Mouse (Mus musculus) neural tube, embryonic 11.5 days (tissue): ENCODE data around the gene Polr2f. TPM values are rescaled to one million over a fixed set of nuclear protein-coding genes. Genes with fewer than 3 reads are reported as not detected.
A peak's percentile ranks its signal among the peaks of the same experiment; 100 is the strongest.

Experiments
- ATAC-seq: fragments of 200-750 bp; cut with Nextera tagmentation; 2 replicates; pipeline ENCODE4 v1.8.0; 2017; ENCODE audit warnings: moderate number of reproducible peaks, mild to moderate bottlenecking, moderate TSS enrichment, moderate library complexity; ENCODE audit not compliant: insufficient read depth, low FRiP score, low TSS enrichment
- DNase-seq: peaks from one replicate; pipeline ENCODE4 v3.0.0-alpha.2; 2015; ENCODE audit warnings: low spot score
- H3K27ac ChIP-seq: fragments of 300-500 bp; sonication (generic); 2 replicates; pipeline ENCODE4 v1.5.1; 2014; ENCODE audit warnings: low read depth, mild to moderate bottlenecking, low read length
- H3K27me3 ChIP-seq: fragments of 300-500 bp; sonication (generic); 2 replicates; pipeline ENCODE4 v1.6.1; 2014; ENCODE audit warnings: mild to moderate bottlenecking, low read length, mixed read lengths; ENCODE audit not compliant: control insufficient read depth, insufficient read depth
- H3K36me3 ChIP-seq: fragments of 300-500 bp; sonication (generic); 2 replicates; pipeline ENCODE4 v1.6.1; 2014; ENCODE audit warnings: mild to moderate bottlenecking, low read length, moderate library complexity, mixed read lengths; ENCODE audit not compliant: control insufficient read depth, insufficient read depth
- H3K4me1 ChIP-seq: fragments of 300-500 bp; sonication (generic); 2 replicates; pipeline ENCODE4 v1.6.1; 2014; ENCODE audit warnings: low read length, mixed read lengths; ENCODE audit not compliant: control insufficient read depth, insufficient read depth
- H3K4me2 ChIP-seq: fragments of 300-500 bp; sonication (generic); 2 replicates; pipeline ENCODE4 v1.6.1; 2014; ENCODE audit warnings: low read depth, mild to moderate bottlenecking, moderate library complexity
- H3K4me3 ChIP-seq: fragments of 300-500 bp; sonication (generic); 2 replicates; pipeline ENCODE4 v1.5.1; 2014; ENCODE audit warnings: low read depth, low read length
- H3K9ac ChIP-seq: fragments of 300-500 bp; sonication (generic); 2 replicates; pipeline ENCODE4 v1.6.1; 2014; ENCODE audit warnings: mild to moderate bottlenecking, low read length
- H3K9me3 ChIP-seq: fragments of 300-500 bp; sonication (generic); 2 replicates; pipeline ENCODE4 v1.6.1; 2016; ENCODE audit warnings: low read length; ENCODE audit not compliant: control insufficient read depth
- WGBS: fragments of 180-500 bp; shearing (Covaris S2); extraction: QIAGEN DNeasy Blood & Tissue Kit; methylation state at CpG from one replicate; pipeline ENCODE4 v1.1.7; 2014; 5-methylcytosine and 5-hydroxymethylcytosine counted together
- polyA plus RNA-seq: library from polyadenylated mRNA; unstranded; fragments of >200 nt; fragmentation: Nextera tagmentation; extraction: Ambion mirVana; gene quantifications from 2 replicates; pipeline ENCODE4 v1.2.1, GENCODE M21; 2014

The Polr2f gene
- polyA plus RNA-seq, 1 experiment from 2014 or later: 301 TPM

DNA sequence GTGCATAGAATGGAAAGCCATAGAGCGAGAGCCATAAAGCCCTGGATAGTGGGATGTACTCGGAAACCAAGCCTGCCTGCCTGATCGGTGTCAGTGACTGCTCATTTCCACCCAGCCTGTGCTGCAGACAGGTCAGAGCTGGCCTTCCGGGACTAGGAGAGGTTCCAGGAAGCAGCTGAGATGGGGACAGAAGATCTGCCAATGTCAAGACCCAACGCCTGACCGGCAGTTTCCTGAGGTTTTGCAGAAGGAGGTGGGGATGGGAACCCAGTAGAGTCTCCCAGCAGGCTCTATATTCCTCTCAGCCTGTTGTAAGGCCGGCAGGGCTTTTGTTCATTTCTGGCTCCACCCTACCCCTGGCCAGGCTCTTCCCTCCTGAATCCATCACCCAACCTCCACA, 41.9 kb upstream of the Polr2f start:
- H3K36me3 ChIP-seq: peaks cover 4% of the 10 kb centered on the region; the same call in 1 of the 2 replicates
- no peaks in the 10 kb centered on the region for H3K4me1 ChIP-seq
- ATAC-seq: no peak
- H3K4me3 ChIP-seq: no peak overlapping the region
- no peak for DNase-seq
- no peaks in the 10 kb centered on the region for H3K9me3 ChIP-seq
- WGBS: 41% methylated on average over 7 of the region's 7 CpGs
- H3K4me2 ChIP-seq: no peak overlapping the region
- no peaks in the 10 kb centered on the region for H3K27me3 ChIP-seq
- no peak overlapping the region for H3K9ac ChIP-seq
- no peak overlapping the region for H3K27ac ChIP-seq

DNA sequence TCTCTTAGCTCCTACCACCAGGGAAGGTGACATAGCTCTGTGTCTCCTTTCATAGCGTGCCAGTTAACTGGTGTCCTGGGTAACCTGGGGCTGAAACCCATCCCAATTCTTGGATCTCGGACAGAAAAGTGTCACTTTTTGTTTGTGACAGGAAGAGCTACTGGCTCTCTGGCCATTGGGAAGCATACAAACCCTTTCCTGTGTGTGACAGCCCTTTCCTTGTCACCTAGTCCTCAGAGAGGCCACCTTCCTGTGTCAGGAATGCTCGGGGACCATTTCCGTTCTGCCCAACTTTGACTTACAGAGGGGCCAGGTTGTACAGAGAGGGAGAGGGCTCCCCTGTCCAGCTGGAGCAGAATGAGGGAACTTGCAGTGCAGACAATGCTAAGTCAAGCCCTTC, 41.4 kb upstream of the Polr2f start:
- DNase-seq (no peak), ATAC-seq (no peak)
- Histone ChIP-seq H3K9me3 (no peaks in the 10 kb centered on the region), H3K9ac (no peak overlapping the region), H3K4me3 (no peak overlapping the region), H3K27me3 (no peaks in the 10 kb centered on the region), H3K4me2 (no peak overlapping the region), H3K27ac (no peak overlapping the region), H3K4me1 (no peaks in the 10 kb centered on the region), H3K36me3 (no peaks in the 10 kb centered on the region; the same call in 1 of the 2 replicates)
- WGBS: 72% methylated on average over 4 of the region's 4 CpGs

DNA sequence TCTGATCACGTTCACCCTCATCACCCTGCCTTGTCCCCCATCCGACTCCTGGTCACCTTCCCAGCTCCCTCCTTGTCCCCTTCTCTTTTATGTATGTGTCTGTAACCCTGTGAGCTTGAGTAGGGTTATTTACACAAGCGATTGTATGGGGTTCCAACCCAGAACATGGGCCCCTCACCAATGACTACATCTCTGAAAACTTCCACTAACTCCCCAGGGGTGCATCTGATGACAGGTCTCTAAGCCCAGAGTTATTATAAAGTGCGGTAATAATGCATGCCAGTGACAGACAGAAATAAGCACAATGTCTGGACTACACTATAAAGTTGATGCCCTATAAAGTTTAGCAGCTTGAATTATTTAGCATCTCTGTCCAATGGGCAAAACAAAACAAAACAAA, 40.4 kb upstream of the Polr2f start:
- no peak for DNase-seq
- no peaks in the 10 kb centered on the region for H3K4me1 ChIP-seq
- H3K4me3 ChIP-seq: no peak overlapping the region
- H3K9me3 ChIP-seq: no peaks in the 10 kb centered on the region
- no peak overlapping the region for H3K4me2 ChIP-seq
- 79% methylated on average over 4 of the region's 4 CpGs for WGBS
- no peaks in the 10 kb centered on the region for H3K27me3 ChIP-seq
- no peak overlapping the region for H3K27ac ChIP-seq
- no peak overlapping the region for H3K9ac ChIP-seq
- H3K36me3 ChIP-seq: no peaks in the 10 kb centered on the region
- ATAC-seq: no peak

DNA sequence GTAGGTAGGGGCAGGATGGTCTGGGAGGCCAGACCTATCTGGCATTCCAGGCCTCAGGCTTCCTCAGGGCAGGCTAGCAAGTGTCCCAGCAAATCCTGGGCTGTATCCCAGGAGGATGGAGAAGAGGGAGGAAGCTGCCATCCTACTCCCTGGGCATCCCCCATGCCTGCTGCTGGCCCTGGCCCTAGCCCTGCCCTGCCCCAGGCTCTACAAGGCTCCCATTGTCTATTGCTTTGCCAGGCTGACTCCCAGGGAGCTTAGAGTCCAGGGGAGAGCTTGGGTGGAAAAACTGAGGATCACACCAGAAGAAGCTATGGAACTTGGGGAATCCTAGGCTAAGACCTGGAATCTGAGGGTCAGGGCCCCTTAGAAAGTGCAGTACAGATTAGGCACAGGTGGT, 39.3 kb upstream of the Polr2f start:
- Histone ChIP-seq H3K9me3 (no peaks in the 10 kb centered on the region), H3K27ac (no peak overlapping the region)

DNA sequence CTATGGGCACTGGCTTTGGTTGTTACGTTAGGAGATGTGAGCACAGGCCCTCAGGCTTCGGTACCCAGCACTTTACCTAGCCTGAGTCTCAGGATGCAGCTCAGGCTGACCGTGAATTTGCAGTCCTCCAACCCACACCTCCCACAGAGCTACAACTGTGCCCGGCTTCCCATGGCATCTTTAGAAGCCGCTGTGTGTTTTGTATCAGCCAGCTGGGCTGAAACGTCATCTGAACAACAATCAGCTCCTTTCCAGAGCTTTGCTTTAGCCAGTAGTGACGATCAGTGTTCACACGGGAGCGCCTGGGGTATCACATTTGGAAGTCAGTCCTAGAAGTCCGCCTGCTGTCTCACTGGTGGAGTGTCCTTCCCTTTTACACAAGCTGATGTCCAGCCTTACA, 37.5 kb upstream of the Polr2f start:
- 77% methylated on average over 10 of the region's 10 CpGs for WGBS
- no peaks in the 10 kb centered on the region for H3K9me3 ChIP-seq
- H3K9ac ChIP-seq: no peak overlapping the region
- DNase-seq (no peak), ATAC-seq (no peak)
- H3K4me2 ChIP-seq: no peak overlapping the region
- no peak overlapping the region for H3K4me3 ChIP-seq
- no peaks in the 10 kb centered on the region for H3K27me3 ChIP-seq
- no peak overlapping the region for H3K27ac ChIP-seq
- H3K36me3 ChIP-seq: no peaks in the 10 kb centered on the region
- no peaks in the 10 kb centered on the region for H3K4me1 ChIP-seq

More for the DNA sequence above, 39.3 kb upstream of the Polr2f start:
- Histone ChIP-seq H3K4me2 (no peak overlapping the region), H3K9ac (no peak overlapping the region), H3K36me3 (no peaks in the 10 kb centered on the region), H3K4me3 (no peak overlapping the region), H3K4me1 (no peaks in the 10 kb centered on the region), H3K27me3 (no peaks in the 10 kb centered on the region)
- ATAC-seq (no peak), DNase-seq (no peak)

DNA sequence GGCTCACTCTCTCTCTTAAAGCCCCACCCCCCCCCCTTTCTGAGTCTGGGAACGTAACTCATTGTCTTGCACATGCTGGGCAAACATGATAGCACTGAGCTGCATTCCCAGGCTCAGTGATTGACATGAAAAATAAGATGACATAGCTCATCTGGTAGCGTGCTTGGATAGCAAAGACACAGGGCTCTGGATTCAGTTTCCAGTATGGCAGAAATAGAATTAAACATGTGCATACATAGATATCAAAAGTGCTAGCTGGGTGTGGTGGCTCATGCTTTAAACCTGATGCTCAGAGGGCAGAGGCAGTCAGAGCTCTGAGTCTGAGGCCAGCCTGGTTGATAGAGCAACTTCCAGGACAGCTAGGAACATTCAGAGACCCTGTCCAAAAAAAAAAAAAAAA, 35.0 kb upstream of the Polr2f start:
- no peak overlapping the region for H3K4me2 ChIP-seq
- DNase-seq: no peak
- no peak overlapping the region for H3K4me3 ChIP-seq
- peaks cover 4% of the 10 kb centered on the region; the same call in 1 of the 2 replicates for H3K4me1 ChIP-seq
- H3K27me3 ChIP-seq: no peaks in the 10 kb centered on the region
- WGBS: 74% methylated on average over 2 of the region's 2 CpGs
- no peaks in the 10 kb centered on the region for H3K9me3 ChIP-seq
- no peak overlapping the region for H3K27ac ChIP-seq
- H3K9ac ChIP-seq: no peak overlapping the region
- no peaks in the 10 kb centered on the region for H3K36me3 ChIP-seq
- no peak for ATAC-seq

DNA sequence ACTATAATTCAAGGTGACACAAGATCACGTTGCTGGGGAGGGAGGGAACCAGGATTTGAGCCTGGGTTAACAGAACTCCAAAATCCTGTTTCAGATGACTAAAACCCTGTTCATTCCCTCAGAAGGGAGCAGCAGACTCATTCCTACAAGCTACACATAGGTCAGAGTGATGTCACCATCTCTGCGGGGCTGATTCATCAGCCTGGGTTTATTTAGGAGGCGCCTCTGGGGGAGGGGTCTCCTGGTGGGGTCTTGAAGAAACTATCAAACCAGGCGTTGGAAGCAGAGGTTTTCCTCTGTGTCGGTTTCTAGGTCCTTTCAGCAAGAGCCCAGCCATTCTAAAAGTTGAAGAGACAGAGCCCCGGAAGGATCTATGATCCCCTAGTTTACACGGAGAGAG, 32.8 kb upstream of the Polr2f start:
- 21% methylated on average over 7 of the region's 7 CpGs for WGBS
- DNase-seq (peak; percentile 29), ATAC-seq (no peak)
- peak overlapping the region; percentile 99 for H3K4me2 ChIP-seq
- peaks cover 4% of the 10 kb centered on the region; the same call in 1 of the 2 replicates for H3K4me1 ChIP-seq
- no peak overlapping the region; the same call in 1 of the 2 replicates for H3K9ac ChIP-seq
- no peaks in the 10 kb centered on the region for H3K36me3 ChIP-seq
- no peaks in the 10 kb centered on the region for H3K9me3 ChIP-seq
- 0 out of 2 replicates have a peak overlapping the region, but pooled peaks have one; percentile 1 for H3K27ac ChIP-seq
- H3K4me3 ChIP-seq: no peak overlapping the region
- H3K27me3 ChIP-seq: no peaks in the 10 kb centered on the region

DNA sequence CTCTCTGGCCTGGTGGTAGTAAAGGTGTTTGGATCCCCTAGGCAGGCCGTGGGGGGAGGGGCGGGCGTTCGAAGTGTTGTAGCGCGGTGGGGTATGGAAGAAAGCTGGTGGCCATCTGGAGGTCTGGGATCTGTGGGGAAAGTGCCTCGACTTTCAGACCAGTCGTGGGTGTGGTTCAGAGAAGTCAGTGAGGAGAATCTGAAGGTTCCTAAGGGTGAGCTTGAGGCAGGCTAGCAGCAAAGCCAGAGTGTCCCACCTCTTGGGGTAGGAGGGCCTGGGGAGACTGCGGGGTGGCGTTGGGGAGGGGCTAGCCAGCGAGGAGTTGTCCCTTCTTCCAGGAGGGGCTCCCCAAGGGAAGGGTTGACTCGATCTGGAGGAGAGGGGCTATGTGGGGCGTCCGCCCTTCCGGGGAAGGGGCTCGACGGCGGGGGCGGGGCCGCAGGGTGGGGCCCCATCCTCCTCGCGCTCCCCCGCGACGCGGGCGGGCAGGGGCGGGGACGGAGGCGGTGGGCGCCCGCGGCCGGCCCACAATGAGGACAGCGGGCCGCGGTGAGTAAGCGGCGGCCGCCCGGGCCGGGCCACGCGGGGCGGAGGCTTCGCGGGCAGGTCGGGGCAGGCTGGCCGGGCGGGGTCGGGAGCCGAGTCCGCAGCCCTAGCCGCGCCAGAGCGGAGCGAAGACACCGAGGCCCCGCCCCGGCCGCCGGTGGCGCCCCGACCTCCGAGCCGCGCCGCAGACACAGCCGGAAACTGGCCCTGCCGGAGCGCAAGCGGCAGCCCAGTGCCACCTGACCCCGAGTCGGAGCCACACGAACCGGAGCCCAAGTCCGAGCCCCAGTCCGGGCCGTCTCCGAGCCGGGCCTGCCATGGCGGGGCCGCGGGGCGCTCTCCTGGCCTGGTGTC, 32.1 kb upstream of the Polr2f start, which contains the start of gene Micall1:
Micall1 (plus strand) TSS at position 478 of the 900 bp plus-strand sequence.
- peak within 1 kb of the TSS; percentile 91 for H3K9ac ChIP-seq
- no peaks in the 10 kb centered on the region for H3K36me3 ChIP-seq
- H3K4me1 ChIP-seq: peaks cover 4% of the 10 kb centered on the region; the same call in 1 of the 2 replicates
- peak within 1 kb of the TSS; percentile 99 for H3K4me2 ChIP-seq
- WGBS: under 1% methylated on average over 80 of the region's 85 CpGs
- peak within 1 kb of the TSS; percentile 81 for H3K4me3 ChIP-seq
- peak; percentile 70 for DNase-seq
- peak within 1 kb of the TSS; percentile 58 for H3K27ac ChIP-seq
- peak; percentile 74 for ATAC-seq
- no peaks in the 10 kb centered on the region for H3K27me3 ChIP-seq
- H3K9me3 ChIP-seq: no peaks in the 10 kb centered on the region
